Mouse (Mus musculus) naive thymus-derived CD4-positive, alpha-beta T cell, adult 2 months (primary cell): Measurements from ENCODE around the gene Zcwpw1.
"Not testable (repeated sequence)": the region's sequence is repeated elsewhere in the genome, so short reads cannot be mapped to it uniquely, and the experiment has no call there.

Source experiments
- DNase-seq: peaks from one replicate; pipeline ENCODE4 v3.0.0-alpha.2; 2011; ENCODE audit warnings: low read depth

Gene Zcwpw1

DNA sequence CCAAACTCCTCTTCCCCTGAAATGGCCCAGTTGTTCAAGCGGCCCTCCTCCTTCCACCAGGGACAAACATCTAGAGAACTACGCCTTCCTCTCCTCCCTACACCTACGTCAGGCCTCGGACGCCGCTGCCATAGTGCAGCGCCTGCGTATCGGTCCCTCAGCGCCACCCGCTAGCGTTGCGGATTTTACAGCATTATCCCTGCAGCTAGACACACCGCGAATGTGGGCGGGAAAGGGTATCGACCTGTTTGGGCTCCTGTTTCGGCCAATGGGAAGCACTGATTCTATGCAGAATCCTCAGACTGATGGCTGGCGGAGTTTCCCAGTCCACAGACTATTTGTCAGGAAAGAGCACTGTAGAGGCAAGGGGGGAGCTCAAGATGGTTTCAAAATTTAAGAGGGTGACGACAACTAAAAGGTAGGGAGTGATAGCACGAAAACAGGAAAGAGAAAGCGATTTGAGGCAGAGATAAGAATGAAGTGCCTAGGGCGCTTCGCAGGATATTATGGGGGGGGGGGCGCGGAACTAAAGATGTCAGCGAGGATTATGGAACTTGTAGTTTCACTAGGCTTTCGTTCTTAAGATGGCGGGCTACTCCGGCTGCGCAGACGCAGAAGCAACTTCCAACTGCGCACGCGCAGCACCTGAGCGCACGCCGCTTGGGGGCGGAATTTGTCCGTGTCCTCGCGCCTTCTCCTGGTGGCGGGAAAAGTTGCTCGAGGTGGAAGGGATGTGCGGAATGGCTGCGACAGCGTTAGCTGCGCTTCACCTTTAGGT, at the start of gene Zcwpw1, which contains the start of gene Mepce:
Zcwpw1 (plus strand) TSS at position 648 of the 778 bp plus-strand sequence.
Mepce (minus strand) TSS at position 505 of the 778 bp plus-strand sequence.
- DNase-seq = peak; percentile 99

DNA sequence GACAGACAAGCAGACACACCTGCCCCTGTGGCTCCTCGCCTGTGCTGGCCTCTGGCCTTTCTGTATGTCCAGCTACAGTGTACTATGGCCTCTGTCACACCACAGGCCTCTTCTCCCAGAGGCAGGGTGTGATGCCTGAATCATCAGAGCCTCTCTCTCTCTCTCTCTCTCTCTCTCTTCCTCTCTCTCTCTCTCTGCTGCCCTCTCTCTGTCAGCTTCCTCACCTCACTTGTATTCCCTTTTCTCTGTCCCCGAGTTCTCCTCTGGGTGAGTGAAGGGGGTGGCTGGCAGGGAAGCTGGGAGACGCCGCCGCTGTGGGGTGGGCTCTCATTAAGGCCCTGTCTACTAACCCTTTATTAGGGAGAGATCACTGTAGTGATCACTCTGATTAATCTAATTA, 49.1 kb upstream of the Zcwpw1 start:
- peak; percentile 48 for DNase-seq

DNA sequence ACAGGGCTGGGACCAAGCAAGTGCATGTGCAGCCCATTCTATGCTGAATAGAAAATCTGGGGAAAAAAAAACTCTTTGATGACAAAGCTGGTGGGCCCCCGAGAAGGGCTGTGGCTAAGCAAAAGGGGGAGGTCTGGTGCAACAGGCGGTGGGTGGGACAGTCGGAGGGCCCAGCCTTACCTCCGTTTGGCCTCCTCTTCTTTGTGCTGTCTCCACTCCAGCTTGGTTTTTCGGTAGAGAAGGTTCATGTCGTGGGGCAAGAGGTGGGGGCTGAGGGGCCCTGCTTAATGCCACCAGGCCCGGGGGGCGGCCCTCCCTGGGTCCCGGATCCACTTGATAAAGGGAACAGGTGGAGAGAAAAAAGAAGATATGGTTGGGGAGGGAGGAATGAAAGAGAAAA, 48.1 kb upstream of the Zcwpw1 start:
- DNase-seq = no peak

DNA sequence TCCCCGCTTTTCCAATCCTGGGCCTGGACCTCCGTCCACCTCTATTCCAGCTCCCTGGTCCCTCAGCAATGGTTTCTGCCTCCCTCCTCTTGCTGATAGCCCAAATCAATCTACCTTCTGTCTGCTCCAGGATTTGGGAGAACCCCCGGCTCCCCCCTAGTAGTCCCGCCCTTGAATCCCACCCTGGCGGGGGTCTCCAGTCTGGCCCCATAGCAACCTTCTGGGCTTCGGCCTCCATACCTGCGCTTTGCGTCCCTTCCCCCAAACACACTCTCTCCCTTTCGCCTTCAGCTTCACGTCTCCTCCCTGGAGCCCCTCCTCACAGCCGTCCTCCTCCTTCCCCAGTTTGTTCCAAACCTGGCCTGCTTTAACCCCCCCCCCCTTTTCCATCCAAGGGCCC, 47.1 kb upstream of the Zcwpw1 start:
- no peak for DNase-seq

DNA sequence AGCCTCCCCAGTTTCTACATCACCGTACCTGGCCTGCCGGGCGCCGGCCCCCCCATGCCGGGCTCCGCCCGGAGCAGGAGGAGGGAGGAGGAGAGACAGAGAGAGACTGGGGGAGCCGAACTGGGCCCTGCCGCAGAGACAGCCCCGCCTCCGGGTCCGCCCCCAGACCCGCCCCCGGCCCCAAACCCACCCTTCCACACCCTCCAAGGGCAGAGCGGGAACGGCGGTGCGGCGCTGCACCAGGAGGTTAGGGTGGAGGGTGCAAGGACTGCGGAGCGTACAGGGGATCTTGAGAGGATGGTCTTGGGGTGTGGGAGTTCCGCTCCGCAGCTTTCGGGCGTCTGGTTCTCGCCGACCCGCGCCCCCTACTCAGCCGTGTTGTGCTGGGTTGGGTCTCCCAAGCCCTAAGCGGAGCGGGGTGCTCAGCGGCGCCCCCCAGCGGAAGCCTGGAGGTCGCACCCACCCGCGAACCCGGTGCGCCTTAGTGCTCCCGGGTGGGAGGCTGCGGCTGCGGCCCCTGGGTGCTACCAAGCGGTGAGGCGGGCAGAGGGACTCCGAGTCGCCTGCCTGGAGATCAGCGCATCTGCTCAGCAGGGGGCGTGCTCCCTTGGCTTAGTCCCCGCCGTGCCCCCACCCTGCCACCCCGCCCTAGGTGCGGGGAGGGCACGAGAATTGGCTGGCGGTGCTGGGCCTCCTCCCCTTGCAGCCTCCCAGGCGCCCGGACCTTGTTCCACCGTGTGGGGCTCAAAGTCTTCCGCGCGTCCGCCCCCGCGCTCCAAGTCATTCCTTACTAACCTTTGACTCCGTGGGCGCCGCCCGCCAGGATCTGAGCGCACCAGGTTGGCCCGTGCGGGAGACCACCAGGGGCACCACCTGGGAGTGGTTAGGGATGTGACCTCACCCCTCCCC, 46.3 kb upstream of the Zcwpw1 start, which contains the start of gene Nyap1:
Nyap1 (minus strand) TSS at position 585 of the 909 bp plus-strand sequence.
- DNase-seq = peak; percentile 90

DNA sequence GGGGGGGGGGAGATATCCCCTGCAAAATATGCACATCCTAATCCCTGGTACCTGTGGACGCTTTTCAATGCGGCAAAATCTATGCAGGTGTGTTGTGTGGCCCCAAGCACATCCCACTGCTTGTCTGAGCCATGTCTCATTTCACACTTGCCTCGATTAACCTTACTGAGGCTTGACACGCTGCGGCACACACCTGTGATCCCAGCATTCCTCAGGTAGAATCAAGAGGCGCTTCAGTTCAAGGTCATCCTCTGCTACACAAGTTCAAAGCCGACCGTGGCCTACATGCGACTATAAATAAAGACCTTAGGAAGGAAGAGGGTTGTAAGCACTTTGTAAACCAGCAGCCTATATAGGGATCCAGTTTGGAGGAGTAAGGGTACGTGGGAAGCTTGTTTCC, 45.5 kb upstream of the Zcwpw1 start:
- DNase-seq = no peak

DNA sequence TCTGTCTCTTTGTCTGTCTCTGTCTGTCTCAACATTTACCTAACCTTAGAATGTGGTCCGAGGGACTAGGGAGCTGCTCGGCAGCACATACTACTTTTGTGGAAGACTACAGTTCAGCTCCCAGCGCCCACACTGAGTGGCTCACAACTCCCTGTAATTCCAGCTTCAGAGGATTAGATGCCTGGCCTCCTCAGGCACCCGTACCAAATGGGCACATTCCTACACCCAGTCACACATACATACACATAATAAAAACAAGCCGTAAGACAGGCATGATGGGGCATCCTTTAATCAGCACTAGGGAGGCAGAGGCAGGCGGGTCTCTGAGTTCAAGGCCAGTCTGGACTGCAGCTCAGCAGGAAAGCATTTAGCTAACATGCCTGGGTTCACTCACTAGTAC, 44.8 kb upstream of the Zcwpw1 start:
- no peak for DNase-seq

DNA sequence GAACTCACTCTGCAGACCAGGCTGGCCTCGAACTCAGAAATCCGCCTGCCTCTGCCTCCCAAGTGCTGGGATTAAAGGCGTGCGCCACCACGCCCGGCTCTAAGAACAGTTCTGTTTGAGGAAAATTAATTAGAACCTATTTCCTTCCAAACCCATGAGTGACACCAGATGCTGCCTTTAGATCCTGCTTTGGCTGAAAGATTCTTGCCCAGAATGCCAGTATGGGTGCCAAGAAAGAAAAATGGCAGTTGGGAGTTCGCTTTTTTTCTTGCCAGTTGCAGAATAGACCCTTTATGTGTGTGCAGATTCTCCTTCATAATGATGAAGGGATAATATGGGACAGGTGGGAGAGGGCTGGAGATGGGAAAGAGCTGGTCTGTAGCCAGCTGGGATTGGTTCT, 43.4 kb upstream of the Zcwpw1 start:
- DNase-seq = no peak

DNA sequence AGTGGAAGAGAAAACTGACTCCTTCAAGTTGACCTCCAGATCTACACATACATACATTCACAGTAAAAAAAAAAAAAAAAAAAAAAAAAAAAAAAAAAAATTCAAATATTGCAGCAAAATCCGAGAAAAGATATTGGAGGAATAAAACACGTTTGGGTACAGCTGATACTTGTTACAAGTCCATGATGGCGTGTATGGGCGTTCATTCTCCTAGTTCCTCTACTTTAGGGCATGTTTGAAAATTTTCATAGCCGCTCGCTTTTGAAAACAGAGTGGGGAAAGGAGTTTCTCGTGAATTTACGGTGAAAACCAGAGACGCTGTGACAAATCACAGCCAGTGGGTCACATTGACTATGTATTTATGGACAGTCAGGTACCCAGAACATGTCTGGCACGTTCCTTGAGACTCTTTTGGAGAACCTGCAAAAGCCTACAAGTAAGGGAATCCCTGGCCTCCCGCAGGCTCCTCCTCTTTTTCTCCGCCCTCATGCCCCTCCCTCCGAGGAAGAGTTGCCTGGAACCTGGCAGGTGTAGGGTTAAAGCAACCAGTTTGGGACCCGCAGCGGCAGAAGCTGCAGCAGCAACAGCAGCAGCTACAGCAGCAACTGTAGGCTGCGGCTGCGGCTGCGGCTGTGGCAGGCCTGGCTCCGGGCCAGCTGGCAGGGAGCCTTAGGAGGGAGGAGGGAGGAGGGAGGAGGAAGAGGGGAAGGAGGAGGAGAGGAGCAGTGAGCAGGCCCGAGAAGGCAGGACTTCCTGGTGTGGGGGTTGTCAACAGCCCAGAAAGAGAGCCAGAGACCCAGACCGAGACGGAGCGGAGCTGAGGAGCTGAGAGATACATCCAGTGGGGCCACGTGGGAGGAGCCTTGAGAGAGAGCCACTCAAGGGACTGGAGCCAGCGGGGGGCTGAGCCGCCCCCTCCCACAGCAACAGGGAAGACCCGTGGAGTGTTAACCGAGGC, 42.1 kb upstream of the Zcwpw1 start, which contains the start of gene Tsc22d4:
Tsc22d4 (plus strand) TSS at position 517 of the 958 bp plus-strand sequence.
- peak; percentile 94 for DNase-seq

DNA sequence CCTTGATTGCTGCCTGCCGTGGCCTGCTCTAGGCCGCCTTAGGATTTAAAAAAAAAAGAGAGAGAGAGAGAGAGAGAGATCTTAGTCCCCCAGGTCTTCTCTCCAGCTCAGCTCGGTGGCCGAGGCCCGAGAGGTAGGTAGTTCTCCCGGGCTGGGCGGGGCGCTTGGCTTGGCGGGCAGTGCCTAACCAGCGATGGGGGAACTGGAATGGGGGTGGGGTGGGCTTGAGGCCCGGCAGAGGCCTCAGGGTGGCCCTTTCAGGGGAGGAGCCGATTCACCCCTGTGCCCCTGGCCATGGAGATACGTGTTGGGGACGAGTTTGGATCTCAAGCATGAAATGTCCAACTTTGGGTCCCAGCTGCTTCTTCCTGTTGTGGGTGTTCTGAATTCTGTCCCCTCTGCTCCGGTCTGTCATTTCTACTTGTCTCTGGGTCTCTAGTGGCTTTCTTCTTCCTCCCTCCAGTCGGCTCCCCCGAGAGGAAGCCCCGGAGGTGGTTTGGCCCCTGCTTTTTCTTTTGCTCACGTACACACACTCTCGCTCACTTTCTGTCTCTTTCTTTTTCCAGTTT, 41.2 kb upstream of the Zcwpw1 start:
- peak; percentile 66 for DNase-seq

DNA sequence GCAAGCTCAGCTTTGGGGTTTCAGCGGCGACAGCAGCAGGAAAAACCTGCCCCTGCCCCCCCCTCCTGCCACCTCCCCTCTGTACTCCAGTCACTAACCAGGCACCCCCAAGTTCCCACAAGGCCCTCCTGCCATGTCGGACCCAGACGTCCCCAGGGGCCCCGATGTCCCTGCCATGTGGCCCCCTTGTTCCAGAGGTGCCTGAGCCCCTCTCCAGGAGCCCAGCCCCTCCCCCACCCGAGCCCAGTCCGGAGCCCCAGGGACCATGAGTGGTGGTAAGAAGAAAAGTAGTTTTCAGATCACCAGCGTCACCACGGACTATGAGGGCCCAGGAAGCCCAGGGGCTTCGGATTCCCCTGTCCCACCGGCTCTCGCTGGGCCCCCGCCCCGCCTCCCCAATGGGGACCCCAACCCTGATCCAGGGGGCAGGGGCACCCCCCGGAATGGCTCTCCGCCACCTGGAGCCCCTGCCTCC, 40.7 kb upstream of the Zcwpw1 start:
- DNase-seq = no peak

DNA sequence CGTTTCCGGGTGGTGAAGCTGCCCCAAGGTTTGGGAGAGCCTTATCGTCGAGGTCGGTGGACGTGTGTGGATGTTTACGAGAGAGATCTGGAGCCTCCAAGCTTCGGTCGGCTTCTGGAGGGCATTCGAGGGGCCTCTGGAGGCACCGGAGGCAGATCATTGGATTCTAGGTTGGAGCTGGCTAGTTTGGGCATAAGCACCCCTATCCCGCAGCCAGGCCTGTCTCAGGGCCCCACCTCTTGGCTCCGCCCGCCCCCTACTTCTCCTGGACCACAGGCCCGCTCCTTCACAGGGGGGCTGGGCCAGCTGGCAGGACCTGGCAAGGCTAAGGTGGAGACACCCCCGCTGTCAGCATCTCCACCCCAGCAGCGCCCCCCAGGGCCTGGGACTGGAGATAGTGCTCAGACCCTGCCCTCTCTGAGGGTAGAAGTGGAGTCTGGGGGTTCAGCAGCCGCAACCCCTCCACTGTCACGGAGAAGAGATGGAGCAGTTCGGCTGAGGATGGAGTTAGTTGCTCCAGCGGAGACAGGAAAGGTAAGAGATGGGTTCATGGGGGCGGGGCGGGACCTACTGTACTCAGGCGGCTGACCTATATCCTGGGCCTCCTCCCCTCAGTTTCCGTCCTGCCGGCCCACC, 40.2 kb upstream of the Zcwpw1 start:
- peak; percentile 66 for DNase-seq

DNA sequence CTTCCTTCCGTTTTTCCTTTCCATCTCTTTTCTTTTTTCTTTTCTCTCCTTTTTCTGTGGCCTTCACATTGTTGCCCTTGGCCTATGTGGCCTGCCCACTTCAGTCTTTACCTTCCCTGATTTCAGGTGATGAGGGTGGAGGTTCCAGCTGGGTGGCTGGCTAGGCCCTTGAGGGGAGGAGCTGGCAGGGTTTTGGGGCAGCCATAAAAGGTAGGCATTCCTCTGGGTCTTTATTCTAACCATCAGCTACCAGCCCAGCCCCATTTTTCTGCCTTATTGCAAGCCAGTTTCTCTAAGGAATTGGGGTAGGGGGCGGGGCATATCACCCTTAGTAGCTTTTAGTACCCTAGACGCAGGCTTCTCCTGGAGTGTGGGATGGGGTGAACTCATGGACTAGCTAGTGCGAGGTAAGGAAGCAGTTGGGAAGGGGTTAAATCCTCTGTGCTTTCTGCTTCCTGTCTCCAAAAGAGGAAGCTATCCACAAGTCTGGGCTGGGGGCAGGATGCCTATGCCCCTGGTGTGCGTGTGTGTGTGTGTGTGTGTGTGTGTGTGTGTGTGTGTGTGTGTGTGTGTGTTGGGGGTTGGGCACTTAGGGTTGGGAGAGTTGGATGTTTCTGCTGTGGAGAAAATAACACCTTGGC, 39.3 kb upstream of the Zcwpw1 start:
- DNase-seq = peak; percentile 66

DNA sequence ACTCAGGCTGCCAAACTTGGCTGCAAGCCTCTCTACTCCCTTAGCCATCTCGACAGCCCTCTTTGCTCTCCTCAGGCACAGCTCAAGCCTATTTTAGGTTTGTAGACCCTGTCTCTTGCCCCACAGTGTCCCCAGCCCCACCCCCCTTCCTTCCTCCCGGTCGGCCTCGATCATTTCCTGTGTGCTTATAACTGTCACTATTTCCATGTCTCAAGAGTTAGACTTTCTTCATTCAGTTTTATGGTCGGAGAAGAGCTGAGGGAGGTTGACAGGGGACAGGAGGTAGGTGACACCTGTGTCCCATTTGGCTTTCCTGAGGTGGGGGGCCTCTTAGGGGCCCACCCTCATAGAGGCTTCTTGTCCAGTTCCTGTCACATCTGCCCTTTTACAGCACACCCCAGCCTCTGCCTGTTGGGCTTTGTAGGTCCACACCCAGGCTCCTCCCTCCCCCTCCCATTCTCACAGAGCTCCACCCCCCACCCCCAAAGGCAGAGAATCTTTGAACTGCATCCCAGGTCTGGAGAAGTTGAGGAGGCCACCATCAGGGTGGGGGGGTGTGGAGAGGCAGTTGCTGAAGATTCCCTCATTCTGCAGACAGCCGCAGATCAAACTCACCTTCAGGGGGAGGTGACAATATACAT, 38.3 kb upstream of the Zcwpw1 start:
- peak; percentile 63 for DNase-seq

DNA sequence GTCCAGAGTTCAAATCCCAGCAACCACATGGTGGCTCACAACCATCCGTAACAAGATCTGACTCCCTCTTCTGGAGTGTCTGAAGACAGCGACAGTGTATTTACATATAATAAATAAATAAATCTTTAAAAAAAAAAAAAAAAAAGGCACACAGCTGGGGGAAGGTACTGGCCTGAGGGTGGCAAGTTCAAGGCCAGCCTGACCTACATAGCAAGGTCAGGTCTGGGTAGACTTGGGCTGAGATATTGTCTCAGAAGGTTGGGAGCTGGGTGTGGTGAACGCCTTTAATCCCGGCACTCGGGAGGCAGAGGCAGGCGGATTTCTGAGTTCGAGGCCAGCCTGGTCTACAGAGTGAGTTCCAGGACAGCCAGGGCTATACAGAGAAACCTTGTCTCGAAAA, 37.4 kb upstream of the Zcwpw1 start:
- DNase-seq = not testable (repeated sequence)

DNA sequence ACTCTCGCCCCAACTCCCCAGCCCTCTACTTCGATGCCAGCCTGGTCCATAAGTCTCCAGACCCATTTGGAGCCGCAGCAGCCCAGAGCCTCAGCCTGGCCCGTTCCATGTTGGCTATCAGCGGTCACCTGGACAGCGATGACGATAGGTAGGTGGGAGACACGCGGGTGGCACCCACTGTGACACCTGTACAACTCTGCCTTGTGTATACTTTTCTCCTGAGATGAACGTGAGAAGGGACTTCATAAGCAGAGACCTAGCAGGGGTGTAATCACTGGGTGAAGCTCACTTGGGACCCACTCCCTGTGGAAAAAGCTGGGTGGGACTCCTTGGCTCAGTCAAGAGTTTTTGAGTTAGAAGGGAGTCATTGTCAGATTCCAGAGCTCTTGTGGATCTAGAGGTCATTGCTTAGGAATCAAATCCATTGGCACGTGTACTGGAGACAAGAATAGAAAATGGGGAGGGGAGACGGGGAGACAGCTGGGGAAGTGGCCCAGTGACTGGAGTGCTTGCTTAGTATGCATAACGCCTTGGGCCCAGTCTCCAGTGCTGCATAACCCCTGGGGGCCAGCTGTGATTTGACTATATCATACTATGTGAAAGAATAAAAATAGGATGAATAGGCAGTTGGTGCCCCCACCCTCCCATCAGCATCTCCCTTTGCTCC, 36.2 kb upstream of the Zcwpw1 start:
- DNase-seq = no peak

DNA sequence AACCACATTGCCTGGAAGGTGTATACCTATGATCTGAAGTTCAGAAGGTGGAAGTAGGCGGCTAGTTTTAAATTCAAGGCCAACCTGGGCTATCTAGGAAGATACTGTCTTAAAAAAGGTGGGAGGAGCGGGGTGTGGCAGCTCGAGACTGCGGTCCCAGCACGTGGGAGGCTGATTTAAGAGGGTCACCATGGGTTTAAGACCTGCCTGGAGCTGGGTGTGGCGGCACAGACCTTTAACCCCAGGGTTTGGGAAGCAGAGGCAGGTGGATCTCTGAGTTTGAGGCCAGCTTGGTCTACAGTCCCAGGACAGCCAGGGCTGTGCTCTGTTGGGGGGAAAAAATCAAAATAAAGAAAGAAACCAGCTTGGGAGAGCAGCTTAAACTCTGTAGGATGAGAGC, 35.6 kb upstream of the Zcwpw1 start:
- DNase-seq = no peak

DNA sequence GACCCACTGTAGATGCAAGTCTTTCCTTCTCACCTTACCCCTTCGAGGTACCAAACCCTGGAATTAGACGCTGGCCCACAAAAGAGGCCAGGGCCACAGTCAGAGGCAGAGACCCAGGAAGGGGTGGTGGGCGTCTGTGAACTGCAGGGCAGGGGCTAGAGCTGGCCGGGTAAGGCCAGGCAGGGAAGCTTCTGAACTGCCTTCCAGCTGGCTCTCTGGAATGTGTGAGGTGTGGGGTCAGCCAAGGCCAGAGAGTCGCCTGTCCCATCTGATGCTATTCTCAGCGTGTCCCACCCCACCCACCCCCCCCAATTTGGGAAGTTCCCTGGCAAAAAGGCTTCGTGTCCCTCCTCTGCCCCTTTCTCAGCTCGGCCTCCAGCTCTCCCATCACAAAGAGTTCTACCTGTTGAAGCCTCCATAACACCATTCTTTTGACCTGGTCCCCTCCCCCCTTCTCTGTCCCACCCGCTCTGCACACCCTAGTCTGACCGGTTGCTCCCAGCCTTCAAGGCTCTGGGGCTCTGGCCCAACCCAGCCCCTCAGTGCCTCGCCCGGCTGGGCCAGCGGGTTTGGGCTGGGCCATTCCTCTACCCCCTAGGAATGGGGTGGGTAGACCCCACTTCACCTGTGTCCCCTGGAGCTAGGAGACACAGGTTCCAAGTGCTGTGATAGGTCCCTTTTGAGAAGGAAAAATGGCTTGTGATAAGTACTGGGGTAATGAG, 34.3 kb upstream of the Zcwpw1 start:
- no peak for DNase-seq
